Mouse (Mus musculus): Measurements from ENCODE around the gene Osr1.

The Osr1 gene

GRCm38 (mm10) chr12:9569971-9570370 lies at the start of gene Osr1:
TSS of gene Osr1 (plus strand) at chr12:9570116.
- peak; percentile 53 for DNase-seq (ENCODE audit: extremely low read depth, insufficient read length, low spot score)

DNA sequence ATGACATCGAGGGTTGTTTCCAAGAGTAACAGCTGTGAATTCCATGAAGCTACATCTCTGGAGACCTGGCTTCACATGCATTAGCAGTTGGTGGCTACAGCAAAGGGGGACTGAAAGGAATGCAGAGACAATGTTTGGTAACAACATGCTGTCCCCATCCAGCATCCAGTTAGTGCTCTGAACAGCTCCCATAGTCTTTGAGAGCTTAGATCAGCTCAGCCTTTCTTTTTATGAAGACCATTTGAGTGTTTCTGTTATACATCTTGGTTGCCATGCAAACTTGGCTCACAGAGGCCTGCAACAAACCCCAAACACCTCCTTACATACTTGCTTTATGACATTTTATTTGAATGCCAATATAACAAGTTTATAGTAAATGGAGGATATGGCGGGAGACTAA lies 19.6 kb upstream of the Osr1 start:
- DNase-seq (ENCODE audit: extremely low read depth, insufficient read length, low spot score), result no peak

- no peak for DNase-seq (ENCODE audit: extremely low read depth, insufficient read length, low spot score)
These were observed 5.0 kb upstream of the Osr1 start for GRCm38 (mm10) chr12:9564956-9565355.

DNA sequence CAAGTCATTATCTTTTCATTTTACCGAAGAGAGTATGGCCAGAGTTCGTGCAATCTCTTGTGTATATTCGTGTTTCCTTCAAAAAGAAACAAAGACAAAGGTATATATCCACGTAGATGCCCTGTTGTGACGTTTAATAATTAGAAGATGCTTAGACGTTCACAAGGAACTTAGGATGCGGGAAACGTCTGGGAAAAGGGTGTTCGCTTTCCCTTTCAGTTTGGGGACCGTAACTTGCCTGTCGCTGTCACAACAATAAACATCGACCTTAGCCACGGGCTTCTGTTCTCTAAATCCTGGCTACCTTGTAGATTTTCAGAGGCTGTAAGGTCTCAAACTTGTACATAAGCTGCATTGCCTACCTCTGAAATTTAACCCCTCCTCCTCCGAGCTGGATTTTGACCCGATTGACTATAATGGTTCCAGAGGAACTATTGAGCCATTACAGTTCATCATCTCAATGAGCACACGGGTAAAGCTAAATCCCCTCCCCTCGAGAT lies 630 bp downstream of the Osr1 start:
- DNase-seq (ENCODE audit: extremely low read depth, insufficient read length, low spot score), result no peak

- DNase-seq (ENCODE audit: extremely low read depth, insufficient read length, low spot score), result no peak
These were observed 1.5 kb downstream of the Osr1 start for GRCm38 (mm10) chr12:9571276-9571940.

- DNase-seq (ENCODE audit: extremely low read depth, insufficient read length, low spot score), result no peak
These were observed 2.1 kb downstream of the Osr1 start for GRCm38 (mm10) chr12:9572022-9572421.

DNA sequence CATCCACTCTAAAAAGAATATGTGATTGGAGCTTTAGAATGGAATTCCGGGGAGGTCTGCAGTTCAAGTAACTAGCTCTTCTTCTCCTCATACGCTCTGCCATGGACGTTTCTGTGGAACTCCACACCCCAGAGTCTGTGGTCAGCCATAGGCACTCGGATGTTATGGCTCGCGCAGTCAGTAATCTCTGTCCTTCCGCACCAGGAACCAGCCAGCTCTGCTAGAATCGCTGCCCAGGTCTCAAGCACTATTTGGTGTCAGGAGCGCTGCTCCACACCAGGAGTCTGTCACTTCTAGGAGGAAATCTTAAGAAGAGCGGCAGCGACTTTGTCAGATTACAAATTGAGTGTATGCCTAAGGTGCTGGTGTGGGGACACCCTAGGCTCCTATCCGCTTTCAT lies 3.8 kb downstream of the Osr1 start:
- DNase-seq (ENCODE audit: extremely low read depth, insufficient read length, low spot score), result no peak

DNA sequence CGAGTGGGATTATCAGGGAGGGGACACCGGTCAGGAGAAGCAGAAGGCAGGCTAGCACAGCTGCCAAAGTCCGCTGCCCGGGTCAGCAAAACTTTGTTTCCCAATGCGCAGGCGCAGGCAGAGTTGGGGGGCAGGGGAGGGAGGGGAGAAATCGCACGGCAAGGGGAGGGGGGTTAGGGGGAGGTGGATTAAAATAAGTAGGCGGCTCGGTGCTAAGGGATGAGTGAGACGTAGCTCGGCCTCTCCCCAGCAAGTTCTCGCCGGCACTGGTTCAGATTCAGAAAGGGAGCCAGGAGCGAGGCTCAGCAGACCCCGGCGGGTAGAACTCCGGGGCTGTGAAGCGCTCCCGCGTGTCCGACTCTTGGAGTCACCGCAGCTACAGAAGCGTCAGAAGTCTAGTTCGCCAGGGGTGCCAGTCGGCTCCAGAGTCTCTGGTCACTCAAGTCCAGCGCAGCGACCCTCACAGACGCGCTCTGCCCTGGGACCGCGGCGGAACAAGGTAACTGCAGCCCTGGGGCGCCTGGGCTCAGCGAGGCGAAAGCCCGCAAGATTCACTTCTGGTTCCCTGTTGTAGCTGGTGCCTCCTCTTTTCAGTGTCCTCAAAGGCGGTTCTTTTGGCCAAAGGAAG lies 4.4 kb downstream of the Osr1 start:
- peak; percentile 76 for DNase-seq (ENCODE audit: extremely low read depth, insufficient read length, low spot score)

GRCm38 (mm10) chr12:9575158-9576042 lies 5.5 kb downstream of the Osr1 start:
- no peak for DNase-seq (ENCODE audit: extremely low read depth, insufficient read length, low spot score)

DNA sequence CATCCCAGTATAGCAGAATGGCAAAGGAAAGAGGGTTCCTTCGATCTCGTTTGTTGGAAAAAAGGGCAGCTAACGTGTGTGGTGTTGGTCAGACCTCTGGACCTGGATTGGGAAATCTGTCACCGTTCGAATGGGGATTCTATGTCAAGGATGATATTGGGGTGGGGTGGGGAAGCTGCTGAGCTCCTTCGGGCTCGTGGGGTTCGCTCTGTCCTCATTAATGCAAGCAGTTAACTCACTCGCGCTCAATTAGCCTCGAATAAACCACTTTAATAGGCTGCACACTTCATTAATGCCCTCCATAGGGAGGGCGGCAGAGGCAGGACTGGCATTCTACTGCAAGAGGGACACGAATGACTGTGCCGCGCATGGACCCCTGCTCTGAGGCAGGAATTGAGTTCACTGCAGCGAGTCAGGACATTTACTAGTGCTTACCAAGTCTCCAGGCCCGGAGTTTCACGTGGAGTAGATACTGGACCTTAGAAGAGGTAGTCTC lies 6.2 kb downstream of the Osr1 start:
- DNase-seq (ENCODE audit: extremely low read depth, insufficient read length, low spot score), result no peak

- no peak for DNase-seq (ENCODE audit: extremely low read depth, insufficient read length, low spot score)
These were observed 7.7 kb downstream of the Osr1 start for GRCm38 (mm10) chr12:9577610-9578009.

GRCm38 (mm10) chr12:9578591-9578990 lies 8.7 kb downstream of the Osr1 start:
- DNase-seq (ENCODE audit: extremely low read depth, insufficient read length, low spot score), result no peak

- no peak for DNase-seq (ENCODE audit: extremely low read depth, insufficient read length, low spot score)
These were observed 9.6 kb downstream of the Osr1 start for GRCm38 (mm10) chr12:9579301-9580030.

GRCm38 (mm10) chr12:9580041-9580905 lies 10.4 kb downstream of the Osr1 start:
- no peak for DNase-seq (ENCODE audit: extremely low read depth, insufficient read length, low spot score)

DNA sequence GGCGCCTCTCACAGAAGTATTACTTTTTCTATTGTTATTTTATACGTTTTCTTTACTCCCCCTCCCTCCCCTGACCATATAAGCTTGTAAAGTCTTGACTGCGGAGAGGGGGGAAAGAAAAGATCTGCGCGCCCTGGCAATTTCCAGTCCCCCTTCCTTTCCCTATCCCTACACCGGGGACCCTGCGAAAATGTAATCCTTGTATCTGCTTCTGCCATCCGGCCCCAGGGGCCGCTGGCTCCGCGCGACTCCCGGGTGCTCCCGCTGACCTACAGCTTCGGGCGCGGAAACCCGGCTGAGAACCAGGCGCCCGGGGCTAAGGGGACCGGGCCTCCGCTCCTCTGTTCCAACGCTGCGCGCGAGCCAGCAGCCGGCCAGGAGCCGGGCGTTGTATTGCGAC lies 11.1 kb downstream of the Osr1 start:
- no peak for DNase-seq (ENCODE audit: extremely low read depth, insufficient read length, low spot score)

GRCm38 (mm10) chr12:9581506-9581905 lies 11.6 kb downstream of the Osr1 start:
- DNase-seq (ENCODE audit: extremely low read depth, insufficient read length, low spot score), result no peak

- no peak for DNase-seq (ENCODE audit: extremely low read depth, insufficient read length, low spot score)
These were observed 12.5 kb downstream of the Osr1 start for GRCm38 (mm10) chr12:9582248-9582995.

- DNase-seq (ENCODE audit: extremely low read depth, insufficient read length, low spot score), result no peak
These were observed 13.5 kb downstream of the Osr1 start for GRCm38 (mm10) chr12:9583380-9583779.

Data from 3134 (cell line).